Mouse (Mus musculus) cerebellum, adult 2 months (tissue): ENCODE measurements around the gene Tifa.

Source experiments
- CTCF ChIP-seq: fragments of 200-500 bp; IDR thresholded peaks from 2 replicates; pipeline ENCODE4 v1.5.1; 2011; ENCODE audit warnings: low read depth, mild to moderate bottlenecking, control low read depth, low read length, moderate library complexity, borderline replicate concordance; ENCODE audit not compliant: insufficient read depth
- POLR2A ChIP-seq: fragments of 200-500 bp; IDR thresholded peaks from 2 replicates; pipeline ENCODE4 v1.6.1; 2011; ENCODE audit warnings: low read length, control low read depth, borderline replicate concordance; ENCODE audit not compliant: insufficient read depth

DNA sequence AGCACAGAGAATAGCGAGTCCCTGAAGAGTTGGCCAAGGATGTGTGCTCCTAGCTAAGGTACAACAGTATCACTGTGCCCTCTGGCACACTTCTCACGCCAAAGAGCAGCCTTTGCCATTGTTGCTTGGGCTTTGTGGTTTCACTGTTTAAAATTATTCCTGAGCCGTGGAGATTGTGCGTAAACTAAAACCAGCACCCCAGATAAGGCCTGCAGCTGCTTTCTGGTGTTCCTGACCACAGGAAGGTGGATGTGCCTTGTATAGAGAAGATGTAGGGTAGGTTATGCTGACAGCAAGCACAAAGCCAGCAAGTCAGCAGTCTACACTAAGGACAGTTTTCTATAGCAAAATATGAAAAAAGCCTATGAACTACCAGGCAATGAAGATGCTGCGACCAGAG, 31.6 kb downstream of the Tifa start:
- TF ChIP-seq CTCF (no peak), POLR2A (no peak)
